Mouse (Mus musculus) testis, adult 2 months (tissue): ENCODE measurements at regions not wholly inside any gene's neighbourhood (a gene's known extent, or its start where the extent isn't known, plus 50 kb on each side); places are given as distances from the start of the nearest gene placed in this dataset.

Experiments used
- H3K27ac ChIP-seq: fragments of 200-500 bp; 2 replicates; pipeline ENCODE4 v1.5.1; 2012; ENCODE audit warnings: low read depth, low read length; ENCODE audit not compliant: control insufficient read depth, insufficient read depth
- H3K27me3 ChIP-seq: fragments of 200-500 bp; 2 replicates; pipeline ENCODE4 v1.6.1; 2012; ENCODE audit warnings: mild to moderate bottlenecking, low read length, moderate library complexity; ENCODE audit not compliant: control insufficient read depth, insufficient read depth
- H3K36me3 ChIP-seq: fragments of 200-500 bp; 2 replicates; pipeline ENCODE4 v1.6.1; 2012; ENCODE audit warnings: mild to moderate bottlenecking, low read length; ENCODE audit not compliant: control insufficient read depth, insufficient read depth
- H3K4me1 ChIP-seq: fragments of 200-500 bp; 2 replicates; pipeline ENCODE4 v1.6.1; 2012; ENCODE audit warnings: low read length; ENCODE audit not compliant: control insufficient read depth, insufficient read depth
- H3K4me3 ChIP-seq: fragments of 200-500 bp; 2 replicates; pipeline ENCODE4 v1.5.1; 2012; ENCODE audit warnings: low read depth, mild to moderate bottlenecking, low read length, moderate library complexity, mixed read lengths; ENCODE audit not compliant: control insufficient read depth
- CTCF ChIP-seq: fragments of 200-500 bp; IDR thresholded peaks from 2 replicates; pipeline ENCODE4 v1.5.1; 2012; ENCODE audit warnings: low read depth, mild to moderate bottlenecking, inconsistent platforms, low read length, moderate library complexity; ENCODE audit not compliant: control insufficient read depth, insufficient read depth, insufficient replicate concordance
- POLR2A ChIP-seq: fragments of 200-500 bp; IDR thresholded peaks from 2 replicates; pipeline ENCODE4 v1.6.1; 2012; ENCODE audit warnings: low read depth, mild to moderate bottlenecking, inconsistent platforms, low read length, moderate library complexity; ENCODE audit not compliant: control insufficient read depth

DNA sequence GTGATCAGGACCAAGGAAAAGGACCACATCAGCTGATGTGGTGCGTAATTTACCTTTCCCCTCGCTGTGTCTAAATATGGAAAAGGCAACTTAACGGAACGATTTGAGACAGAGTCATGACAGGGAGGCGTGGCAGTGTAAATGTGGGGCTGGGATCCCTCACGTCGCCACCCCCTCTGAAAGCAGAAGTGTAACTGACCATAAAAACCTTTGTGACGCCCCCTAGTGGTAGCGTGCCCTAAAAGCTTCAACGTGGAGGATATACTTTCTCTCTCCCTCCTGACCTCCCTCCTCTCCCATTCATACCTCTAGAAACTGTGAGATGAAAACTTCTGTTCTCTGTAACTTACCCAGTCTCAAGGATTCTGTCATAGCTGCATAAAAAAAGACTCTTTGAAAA is 166.8 kb downstream of the Efnb2 start:
- Histone ChIP-seq H3K4me3 (no peak overlapping the region), H3K27me3 (no peaks in the 10 kb centered on the region), H3K4me1 (no peaks in the 10 kb centered on the region), H3K27ac (no peak overlapping the region), H3K36me3 (no peaks in the 10 kb centered on the region)
- TF ChIP-seq POLR2A (no peak), CTCF (peak; percentile 45; the same call in 1 of the 2 replicates)

GRCm38 (mm10) chr8:8491908-8492307 is 169.1 kb downstream of the Efnb2 start:
- H3K4me3 ChIP-seq = no peak overlapping the region
- no peaks in the 10 kb centered on the region; the same call in none of the 2 replicates for H3K4me1 ChIP-seq
- H3K27ac ChIP-seq = no peak overlapping the region
- TF ChIP-seq CTCF = no peak
- H3K36me3 ChIP-seq = no peaks in the 10 kb centered on the region
- H3K27me3 ChIP-seq = no peaks in the 10 kb centered on the region

DNA sequence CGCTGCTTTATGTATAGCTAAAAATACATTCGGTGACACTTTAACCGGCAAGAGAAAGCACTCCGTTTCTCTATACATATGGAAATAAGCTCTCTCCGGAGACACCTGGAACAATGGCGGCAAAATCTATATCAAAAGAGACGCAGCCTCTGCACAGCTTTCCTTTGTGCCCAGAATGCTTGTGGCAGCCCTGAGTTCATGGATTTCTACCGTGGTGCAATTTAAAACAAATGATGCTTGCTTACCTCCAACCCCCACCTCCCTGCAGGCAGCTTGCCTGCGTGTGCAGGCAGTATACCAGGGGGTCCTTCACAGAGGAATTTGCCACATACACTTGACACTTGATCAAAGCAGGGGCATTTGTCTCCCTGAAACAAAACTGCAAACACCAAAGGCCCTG is 171.3 kb downstream of the Efnb2 start:
- Histone ChIP-seq H3K27me3 (no peaks in the 10 kb centered on the region), H3K4me1 (no peaks in the 10 kb centered on the region; the same call in none of the 2 replicates), H3K36me3 (no peaks in the 10 kb centered on the region), H3K4me3 (no peak overlapping the region), H3K27ac (no peak overlapping the region)
- TF ChIP-seq CTCF (no peak), POLR2A (no peak)

DNA sequence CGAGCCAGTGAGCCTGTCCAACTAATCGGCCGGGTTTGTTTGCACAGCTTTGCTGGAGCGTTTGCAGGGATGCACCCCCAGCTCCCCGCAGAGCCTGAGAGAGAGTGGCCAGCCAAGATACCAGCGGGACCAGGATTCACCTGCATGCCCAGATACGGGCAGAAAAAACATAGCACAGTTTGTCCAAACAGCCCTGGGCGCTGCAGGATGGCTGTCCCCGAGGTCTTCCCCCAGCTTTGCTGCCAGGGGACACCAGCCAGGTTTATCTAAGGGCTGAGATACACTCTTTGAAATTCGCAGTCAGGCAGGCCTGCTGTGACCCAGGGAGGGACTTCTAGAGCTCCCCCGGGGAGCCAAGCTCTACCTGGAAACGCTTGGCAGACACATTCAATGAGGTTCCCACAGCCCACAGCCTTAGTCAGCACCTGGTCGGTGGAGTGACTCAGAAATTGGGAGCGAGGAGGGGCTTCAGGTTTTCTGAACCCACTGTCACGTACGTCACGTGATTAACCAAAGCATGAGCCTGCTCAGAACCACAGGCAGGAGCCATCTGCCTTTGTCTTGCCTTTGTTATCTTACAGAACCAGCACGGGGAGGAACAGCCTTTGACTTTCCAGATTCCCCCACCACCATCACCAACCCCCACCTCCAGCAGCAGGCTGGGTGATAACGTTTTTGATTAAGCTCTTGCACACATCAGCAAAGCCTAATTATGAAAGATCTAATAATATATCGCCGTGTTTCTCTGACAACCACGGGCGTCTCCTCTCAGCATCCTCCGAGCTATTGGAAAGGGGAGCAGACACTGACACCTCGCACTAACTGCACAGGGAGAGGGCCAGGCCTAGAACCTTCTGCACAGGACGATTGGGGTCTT is 172.1 kb downstream of the Efnb2 start:
- TF ChIP-seq CTCF (no peak), POLR2A (no peak)
- no peak overlapping the region for H3K4me3 ChIP-seq
- no peaks in the 10 kb centered on the region for H3K27me3 ChIP-seq
- H3K36me3 ChIP-seq = no peaks in the 10 kb centered on the region
- no peak overlapping the region for H3K27ac ChIP-seq
- no peaks in the 10 kb centered on the region; the same call in none of the 2 replicates for H3K4me1 ChIP-seq

- no peak for TF ChIP-seq CTCF
- no peak for TF ChIP-seq POLR2A
- no peaks in the 10 kb centered on the region for H3K36me3 ChIP-seq
- no peaks in the 10 kb centered on the region for H3K27me3 ChIP-seq
- no peaks in the 10 kb centered on the region; the same call in none of the 2 replicates for H3K4me1 ChIP-seq
- H3K27ac ChIP-seq = no peak overlapping the region
- H3K4me3 ChIP-seq = no peak overlapping the region; the same call in 1 of the 2 replicates
Observed at GRCm38 (mm10) chr8:8488191-8488694, 172.8 kb downstream of the Efnb2 start.

DNA sequence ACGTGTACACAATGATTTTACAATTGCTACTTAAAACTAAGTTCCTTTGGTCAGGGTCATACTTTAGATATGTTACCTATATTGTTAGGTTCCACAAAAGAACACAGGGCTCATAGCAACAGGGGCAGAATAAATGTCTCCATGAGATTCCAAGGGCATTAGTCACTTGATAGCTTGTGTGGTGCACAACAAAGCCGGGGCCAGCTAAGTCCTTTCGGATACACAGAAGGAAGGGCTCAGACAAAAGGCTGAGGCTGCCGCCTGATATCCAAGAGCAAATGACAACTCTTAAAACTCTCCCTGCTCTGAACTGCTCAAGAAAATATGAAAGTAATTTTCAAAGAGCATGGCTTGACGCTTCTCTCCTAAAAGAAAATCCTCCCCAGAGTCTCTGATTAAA is 173.3 kb downstream of the Efnb2 start:
- Histone ChIP-seq H3K4me3 (no peak overlapping the region), H3K27me3 (no peaks in the 10 kb centered on the region), H3K27ac (no peak overlapping the region)

DNA sequence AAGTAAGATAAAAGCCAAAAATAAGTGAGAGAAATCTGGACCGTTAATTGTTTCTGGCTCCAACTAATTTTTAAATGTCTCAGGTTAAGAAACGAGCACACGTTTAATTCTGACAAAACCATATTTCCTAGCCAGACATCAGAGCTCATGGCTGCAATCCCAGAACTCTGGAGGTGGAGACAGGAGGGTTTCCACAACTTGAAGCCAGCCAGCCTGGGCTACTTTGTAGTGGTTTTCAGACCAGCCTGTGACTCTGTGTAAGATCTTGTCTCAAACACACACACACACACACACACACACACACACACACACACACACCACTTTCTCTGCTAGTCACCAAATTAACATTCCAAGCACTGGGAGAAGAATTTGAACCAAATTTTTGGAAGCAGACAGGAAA is 174.2 kb downstream of the Efnb2 start:
- Histone ChIP-seq H3K4me3 (no peak overlapping the region), H3K27ac (no peak overlapping the region), H3K27me3 (no peaks in the 10 kb centered on the region), H3K4me1 (no peaks in the 10 kb centered on the region; the same call in none of the 2 replicates), H3K36me3 (no peaks in the 10 kb centered on the region)
- no peak for TF ChIP-seq POLR2A
- no peak for TF ChIP-seq CTCF

More for the DNA sequence above, 173.3 kb downstream of the Efnb2 start:
- Histone ChIP-seq H3K36me3 (no peaks in the 10 kb centered on the region), H3K4me1 (no peaks in the 10 kb centered on the region; the same call in none of the 2 replicates)
- TF ChIP-seq POLR2A = no peak
- no peak for TF ChIP-seq CTCF
